Mouse (Mus musculus) cerebellum, postnatal 10 days (tissue): ENCODE data around the gene Wdr90.

Experiments used
- DNase-seq, 2 experiments: peaks; one replicate each; pipeline ENCODE4 v3.0.0; 2021; ENCODE audit warnings: mixed read lengths in 2 of 2

Wdr90 gene

GRCm38 (mm10) chr17:25860832-25861703, at the start of gene Wdr90:
Gene Wdr90, minus strand, starts transcription at chr17:25861501.
- peak; percentile 92 to 94 for DNase-seq

GRCm38 (mm10) chr17:25907640-25908039, 46.3 kb upstream of the Wdr90 start:
- no peak for DNase-seq

GRCm38 (mm10) chr17:25903061-25903460, 41.8 kb upstream of the Wdr90 start:
- no peak for DNase-seq

- DNase-seq: no peak
Observed at GRCm38 (mm10) chr17:25900193-25900592, 38.9 kb upstream of the Wdr90 start.

GRCm38 (mm10) chr17:25895891-25896290, 34.6 kb upstream of the Wdr90 start:
- DNase-seq: no peak

GRCm38 (mm10) chr17:25895415-25895814, 34.1 kb upstream of the Wdr90 start:
- no peak for DNase-seq

GRCm38 (mm10) chr17:25893975-25894617, 32.8 kb upstream of the Wdr90 start:
- peak; percentile 88 to 89 for DNase-seq

GRCm38 (mm10) chr17:25888837-25889236, 27.5 kb upstream of the Wdr90 start:
- no peak for DNase-seq

- no peak for DNase-seq
Observed at GRCm38 (mm10) chr17:25887467-25887866, 26.2 kb upstream of the Wdr90 start.

- no peak for DNase-seq
Observed at GRCm38 (mm10) chr17:25886806-25887205, 25.5 kb upstream of the Wdr90 start.

- peak; percentile 46 to 56 for DNase-seq
Observed at GRCm38 (mm10) chr17:25885636-25886035, 24.3 kb upstream of the Wdr90 start.

- DNase-seq: peak; percentile 33 to 38
Observed at GRCm38 (mm10) chr17:25883824-25884223, 22.5 kb upstream of the Wdr90 start.

- DNase-seq: no peak
Observed at GRCm38 (mm10) chr17:25883268-25883667, 22.0 kb upstream of the Wdr90 start.

GRCm38 (mm10) chr17:25882306-25882705, 21.0 kb upstream of the Wdr90 start:
- peak in 1 of 2 experiments; percentile 36 for DNase-seq

- no peak for DNase-seq
Observed at GRCm38 (mm10) chr17:25881691-25882090, 20.4 kb upstream of the Wdr90 start.

GRCm38 (mm10) chr17:25880913-25881641, 19.8 kb upstream of the Wdr90 start:
- peak in 1 of 2 experiments; percentile 49 for DNase-seq

GRCm38 (mm10) chr17:25880196-25880910, 19.1 kb upstream of the Wdr90 start, which contains the start of gene Wfikkn1:
Gene Wfikkn1, minus strand, starts transcription at chr17:25880858.
- DNase-seq: peak in 1 of 2 experiments; percentile 45

GRCm38 (mm10) chr17:25879750-25880149, 18.4 kb upstream of the Wdr90 start:
- peak in 1 of 2 experiments; percentile 44 for DNase-seq

GRCm38 (mm10) chr17:25879261-25879660, 18.0 kb upstream of the Wdr90 start:
- peak; percentile 66 to 69 for DNase-seq

- DNase-seq: peak; percentile 39 to 47
Observed at GRCm38 (mm10) chr17:25878611-25879180, 17.4 kb upstream of the Wdr90 start.

GRCm38 (mm10) chr17:25877741-25878610, 16.7 kb upstream of the Wdr90 start:
- DNase-seq: peak in 1 of 2 experiments; percentile 40
